Comparison of ENCODE assay signal across 8 mouse cellular contexts in the genomic region with DNA sequence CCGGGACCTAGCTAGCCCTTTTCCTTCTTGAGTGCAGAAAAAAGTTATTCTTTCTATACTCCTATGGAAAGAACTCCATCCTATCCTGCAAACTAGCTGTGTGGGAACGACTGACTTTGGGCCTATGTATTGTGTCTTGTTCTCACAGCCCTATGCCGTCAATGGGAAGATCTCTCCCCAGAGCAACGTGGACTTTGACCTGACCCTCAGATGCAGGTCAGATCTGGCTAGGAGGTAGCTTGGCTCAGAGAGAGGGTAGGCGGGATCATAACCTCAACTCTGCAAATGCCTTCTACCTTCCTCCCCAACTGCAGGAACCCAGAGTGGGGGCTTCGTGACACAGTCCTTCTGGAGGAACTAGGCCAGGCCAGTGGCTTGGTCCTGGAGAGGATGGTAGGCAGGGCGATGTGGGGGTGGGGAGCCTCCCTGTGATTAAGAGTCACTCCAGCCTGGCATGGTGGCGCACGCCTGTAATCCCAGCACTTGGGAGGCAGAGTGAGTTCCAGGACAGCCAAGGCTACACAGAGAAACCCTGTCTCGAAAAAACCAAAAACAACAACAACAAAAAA. TPM values are rescaled to one million over a fixed set of nuclear protein-coding genes. Genes with fewer than 3 reads are reported as not detected.
DNase-seq lines count a peak whose midpoint lies in the region; ATAC-seq and TF ChIP-seq lines count a peak whose summit lies in the region.

No protein-coding gene starts in this region.

- no peaks in the 10 kb centered on the region for H3K9me3 ChIP-seq in ES-Bruce4 (replicated peaks; ENCODE audit: control insufficient read depth, insufficient read depth, low read length, poor library complexity, severe bottlenecking)
- H3K9me3 ChIP-seq in hindbrain, embryonic 15.5 days: no peaks in the 10 kb centered on the region
- H3K9me3 ChIP-seq in liver, embryonic 11.5 days (ENCODE audit: control insufficient read depth, low read length): no peaks in the 10 kb centered on the region

- peak overlapping the region; percentile 49; the same call in 1 of the 2 replicates for H3K9ac ChIP-seq in ES-Bruce4 (ENCODE audit: low read depth, poor library complexity, severe bottlenecking)
- peak overlapping the region; percentile 85 for H3K9ac ChIP-seq in hindbrain, embryonic 15.5 days
- peak overlapping the region; percentile 75 for H3K9ac ChIP-seq in liver, embryonic 11.5 days (ENCODE audit: low read depth, low read length)

- 61% methylated on average over 10 of the region's 10 CpGs for WGBS in hindbrain, embryonic 15.5 days
- 59% methylated on average over 10 of the region's 10 CpGs for WGBS in liver, embryonic 11.5 days

- no peaks in the 10 kb centered on the region for H3K36me3 ChIP-seq in ES-Bruce4 (ENCODE audit: control insufficient read depth, insufficient read depth, low read length, poor library complexity, severe bottlenecking)
- 0 out of 2 replicates have a peak, but pooled peaks cover 3% of the 10 kb centered on the region for H3K36me3 ChIP-seq in hindbrain, embryonic 15.5 days
- H3K36me3 ChIP-seq in liver, embryonic 11.5 days (ENCODE audit: control insufficient read depth, insufficient read depth, low read length): peaks cover 3% of the 10 kb centered on the region; the same call in 1 of the 2 replicates

- no peak for TF ChIP-seq EP300 in ES-Bruce4 (IDR thresholded peaks at IDR 0.05; ENCODE audit: insufficient read depth, low read depth, low read length)

- H3K4me2 ChIP-seq in hindbrain, embryonic 15.5 days: peak overlapping the region; percentile 90
- peak overlapping the region; percentile 88 for H3K4me2 ChIP-seq in liver, embryonic 11.5 days

- TF ChIP-seq CTCF in ES-Bruce4 (IDR thresholded peaks at IDR 0.05; ENCODE audit: low read depth, low read length): no peak

- no peak overlapping the region for H3K27ac ChIP-seq in ES-Bruce4 (ENCODE audit: insufficient read depth, low read length)
- H3K27ac ChIP-seq in hindbrain, embryonic 15.5 days (replicated peaks): peak overlapping the region; percentile 95; the same call in 1 of the 2 replicates
- peak overlapping the region; percentile 86 for H3K27ac ChIP-seq in liver, embryonic 11.5 days (ENCODE audit: low read depth, low read length)

- no peak for TF ChIP-seq POLR2A in ES-Bruce4 (IDR thresholded peaks at IDR 0.05; ENCODE audit: insufficient read depth, low read length)

- H3K4me1 ChIP-seq in ES-Bruce4 (ENCODE audit: control insufficient read depth, insufficient read depth, low read length): peaks cover 7% of the 10 kb centered on the region
- H3K4me1 ChIP-seq in hindbrain, embryonic 15.5 days (replicated peaks): peaks cover 43% of the 10 kb centered on the region
- H3K4me1 ChIP-seq in liver, embryonic 11.5 days (replicated peaks; ENCODE audit: control insufficient read depth, insufficient read depth, low read length): peaks cover 39% of the 10 kb centered on the region

- peak overlapping the region; percentile 89 for H3K4me3 ChIP-seq in ES-Bruce4 (ENCODE audit: low read depth, low read length)
- peak overlapping the region; percentile 64 for H3K4me3 ChIP-seq in hindbrain, embryonic 15.5 days
- H3K4me3 ChIP-seq in liver, embryonic 11.5 days (ENCODE audit: low read depth, low read length): peak overlapping the region; percentile 73

- peak; percentile 36 for DNase-seq in adrenal gland, postnatal 14 days
- no peak for DNase-seq in adrenal gland, adult 18-20 months (ENCODE audit: low spot score in 2 of 2)
- no peak for DNase-seq in liver, embryonic 11.5 days (ENCODE audit: low spot score)
- DNase-seq in spleen, postnatal 14 days (ENCODE audit: low spot score in 2 of 2): no peak
- no peak for DNase-seq in right cerebral cortex, postnatal 25 days
- no peak for DNase-seq in thymus, postnatal 10 days (ENCODE audit: low spot score in 2 of 2)

- H3K27me3 ChIP-seq in ES-Bruce4 (ENCODE audit: control insufficient read depth, insufficient read depth, low read length, poor library complexity, severe bottlenecking): no peaks in the 10 kb centered on the region
- H3K27me3 ChIP-seq in hindbrain, embryonic 15.5 days: no peaks in the 10 kb centered on the region
- H3K27me3 ChIP-seq in liver, embryonic 11.5 days (replicated peaks; ENCODE audit: control insufficient read depth, insufficient read depth, low read length): no peaks in the 10 kb centered on the region

- ATAC-seq in hindbrain, embryonic 15.5 days (ENCODE audit: low FRiP score, low read depth): no peak
- ATAC-seq in liver, embryonic 11.5 days (replicated peaks; ENCODE audit: low FRiP score): no peak

RNA-seq across cellular contexts. Expression of a gene that starts 1.6 kb away (rescaled TPM):
- 72.1 and 88.0 TPM in 2 replicates for total RNA-seq in adrenal gland, postnatal 14 days (2021)
- 100 to 1,000 TPM in 1 of 2 experiments, 10 to 100 TPM in 1; 97.4 to 106 TPM for total RNA-seq in adrenal gland, adult 18-20 months (2021)
- polyA plus RNA-seq in ES-Bruce4 (2011; ENCODE audit: insufficient read depth, insufficient read length, low read depth, missing spikeins): 27.9 and 32.6 TPM in 2 replicates
- polyA plus RNA-seq in hindbrain, embryonic 15.5 days (2015; fragmentation: Nextera tagmentation; extraction: Ambion mirVana): 58.7 and 64.1 TPM in 2 replicates
- polyA plus RNA-seq in liver, embryonic 11.5 days (2014; fragmentation: Nextera tagmentation; extraction: Ambion mirVana): 70.7 and 74.5 TPM in 2 replicates

RNA-seq across cellular contexts. Expression of a gene that starts 4.2 kb away (rescaled TPM):
- 1.2 and 1.5 TPM in 2 replicates for total RNA-seq in adrenal gland, postnatal 14 days (2021)
- total RNA-seq in adrenal gland, adult 18-20 months (2021): 1 to 10 TPM in 1 of 2 experiments, under 1 TPM in 1; 0.93 to 2.0 TPM
- 0.37 and 0.69 TPM in 2 replicates for polyA plus RNA-seq in ES-Bruce4 (2011; ENCODE audit: insufficient read depth, insufficient read length, low read depth, missing spikeins)
- 0.39 and 0.44 TPM in 2 replicates for polyA plus RNA-seq in hindbrain, embryonic 15.5 days (2015; fragmentation: Nextera tagmentation; extraction: Ambion mirVana)
- 2.1 and 2.4 TPM in 2 replicates for polyA plus RNA-seq in liver, embryonic 11.5 days (2014; fragmentation: Nextera tagmentation; extraction: Ambion mirVana)

RNA-seq across cellular contexts. Expression of a gene that starts 7.9 kb away (rescaled TPM):
- total RNA-seq in adrenal gland, postnatal 14 days (2021): 336 and 337 TPM in 2 replicates
- total RNA-seq in adrenal gland, adult 18-20 months (2021): 100 to 1,000 TPM; 302 to 373 TPM
- 6.1 and 8.3 TPM in 2 replicates for polyA plus RNA-seq in ES-Bruce4 (2011; ENCODE audit: insufficient read depth, insufficient read length, low read depth, missing spikeins)
- 27.0 and 28.4 TPM in 2 replicates for polyA plus RNA-seq in hindbrain, embryonic 15.5 days (2015; fragmentation: Nextera tagmentation; extraction: Ambion mirVana)
- polyA plus RNA-seq in liver, embryonic 11.5 days (2014; fragmentation: Nextera tagmentation; extraction: Ambion mirVana): 96.5 and 110 TPM in 2 replicates

RNA-seq across cellular contexts. Expression of a gene that starts 15.1 kb away (rescaled TPM):
- total RNA-seq in adrenal gland, postnatal 14 days (2021): 23.1 and 23.2 TPM in 2 replicates
- total RNA-seq in adrenal gland, adult 18-20 months (2021): 10 to 100 TPM; 16.7 to 18.0 TPM
- 10.5 and 11.6 TPM in 2 replicates for polyA plus RNA-seq in ES-Bruce4 (2011; ENCODE audit: insufficient read depth, insufficient read length, low read depth, missing spikeins)
- 19.0 and 19.9 TPM in 2 replicates for polyA plus RNA-seq in hindbrain, embryonic 15.5 days (2015; fragmentation: Nextera tagmentation; extraction: Ambion mirVana)
- polyA plus RNA-seq in liver, embryonic 11.5 days (2014; fragmentation: Nextera tagmentation; extraction: Ambion mirVana): 22.2 and 25.7 TPM in 2 replicates

RNA-seq across cellular contexts. Expression of a gene that starts 31.8 kb away (rescaled TPM):
- 95.9 and 108 TPM in 2 replicates for total RNA-seq in adrenal gland, postnatal 14 days (2021)
- 100 to 1,000 TPM; 110 TPM for total RNA-seq in adrenal gland, adult 18-20 months (2021)
- polyA plus RNA-seq in ES-Bruce4 (2011; ENCODE audit: insufficient read depth, insufficient read length, low read depth, missing spikeins): 23.6 and 29.8 TPM in 2 replicates
- polyA plus RNA-seq in hindbrain, embryonic 15.5 days (2015; fragmentation: Nextera tagmentation; extraction: Ambion mirVana): 15.1 and 16.6 TPM in 2 replicates
- 9.6 and 12.8 TPM in 2 replicates for polyA plus RNA-seq in liver, embryonic 11.5 days (2014; fragmentation: Nextera tagmentation; extraction: Ambion mirVana)
